Mouse (Mus musculus): ENCODE measurements around the gene Lbp. TPM values are rescaled to one million over a fixed set of nuclear protein-coding genes. Genes with fewer than 3 reads are reported as not detected.

The Lbp gene
- total RNA-seq, 2 experiments from 2014 or later: 8.7 to 11.6 TPM

Other genes with a start within 250 kb of the Lbp start
- 100 to 1,000 TPM; 181 to 209 TPM for gene Tgm2, start 160.1 kb upstream of the Lbp start, total RNA-seq (2021)
- gene D630003M21Rik, start 77.3 kb upstream of the Lbp start, total RNA-seq (2021): 1 to 10 TPM; 7.0 to 7.4 TPM
- not detected for gene Bpi, start 48.4 kb upstream of the Lbp start, total RNA-seq (2021)
- under 1 TPM; 0.15 to 0.22 TPM for gene Snhg11, start 69.1 kb downstream of the Lbp start, total RNA-seq (2021)
- gene Ralgapb, start 103.4 kb downstream of the Lbp start, total RNA-seq (2021): 10 to 100 TPM; 33.5 TPM
- gene Adig, start 196.1 kb downstream of the Lbp start, total RNA-seq (2021): 1 to 10 TPM; 1.1 to 4.8 TPM
- under 1 TPM in 1 of 2 experiments, not detected in 1; 0.14 TPM for gene Arhgap40, start 206.3 kb downstream of the Lbp start, total RNA-seq (2021)